Mouse (Mus musculus): Measurements from ENCODE around the gene Chfr. TPM values are rescaled to one million over a fixed set of nuclear protein-coding genes. Genes with fewer than 3 reads are reported as not detected.

Chfr gene
- total RNA-seq, 2 experiments from 2014 or later, result 33.7 to 39.9 TPM

DNA sequence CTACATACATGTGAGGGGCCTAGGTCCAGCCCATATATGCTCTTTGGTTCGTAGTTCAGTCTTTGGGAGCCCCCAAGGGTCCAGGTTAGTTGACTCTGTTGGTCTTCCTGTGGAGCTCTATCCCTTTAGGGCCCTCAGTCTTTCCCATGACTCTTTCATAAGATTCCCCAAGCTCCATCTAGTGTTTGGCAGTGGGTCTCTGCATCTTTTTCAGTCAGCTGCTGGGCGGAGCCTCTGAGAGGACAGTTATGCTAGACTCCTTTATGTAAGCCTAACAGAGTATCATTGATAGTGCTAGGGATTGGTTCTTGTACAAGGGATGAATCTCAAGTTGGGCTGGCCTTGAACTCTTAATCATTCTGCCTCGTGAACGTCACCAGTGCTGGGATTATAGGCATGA is 84.7 kb downstream of the Chfr start:
- no peak for ATAC-seq (replicated peaks; ENCODE audit: low FRiP score, low TSS enrichment, poor library complexity, severe bottlenecking)

Other genes with a start within 250 kb of the Chfr start
- 23.4 and 54.8 TPM in 2 replicates for gene Gm15446, start 212.4 kb upstream of the Chfr start, total RNA-seq (2014; fragmentation: Nextera tagmentation)
- 15.1 and 21.4 TPM in 2 replicates for gene Gm15446, start 212.4 kb upstream of the Chfr start, total RNA-seq (2017)
- gene Zfp932, start 139.3 kb upstream of the Chfr start, total RNA-seq (2014; fragmentation: Nextera tagmentation), result 37.6 and 42.5 TPM in 2 replicates
- gene Zfp932, start 139.3 kb upstream of the Chfr start, total RNA-seq (2017), result 90.7 and 102 TPM in 2 replicates
- gene Gm17655, start 63.3 kb upstream of the Chfr start, total RNA-seq (2014; fragmentation: Nextera tagmentation), result 4.5 and 12.5 TPM in 2 replicates
- 4.1 and 7.3 TPM in 2 replicates for gene Gm17655, start 63.3 kb upstream of the Chfr start, total RNA-seq (2017)
- gene Gm35315, start 41.4 kb upstream of the Chfr start, total RNA-seq (2014; fragmentation: Nextera tagmentation), result 3.3 and 5.4 TPM in 2 replicates
- 1.4 and 4.0 TPM in 2 replicates for gene Gm35315, start 41.4 kb upstream of the Chfr start, total RNA-seq (2017)
- gene Plcxd1, start 35.9 kb upstream of the Chfr start, total RNA-seq (2014; fragmentation: Nextera tagmentation), result not detected in 2 replicates
- 0.50 TPM in 1 of 2 replicates, not detected in the other for gene Plcxd1, start 35.9 kb upstream of the Chfr start, total RNA-seq (2017)
- gene Gtpbp6, start 27.6 kb upstream of the Chfr start, total RNA-seq (2014; fragmentation: Nextera tagmentation), result 27.2 and 35.0 TPM in 2 replicates
- 14.5 and 32.6 TPM in 2 replicates for gene Gtpbp6, start 27.6 kb upstream of the Chfr start, total RNA-seq (2017)
- gene Zfp605, start 25.8 kb upstream of the Chfr start, total RNA-seq (2014; fragmentation: Nextera tagmentation), result 4.1 and 10.3 TPM in 2 replicates
- gene Zfp605, start 25.8 kb upstream of the Chfr start, total RNA-seq (2017), result 8.2 and 8.9 TPM in 2 replicates
- 20.2 and 25.2 TPM in 2 replicates for gene Golga3, start 40.9 kb downstream of the Chfr start, total RNA-seq (2014; fragmentation: Nextera tagmentation)
- gene Golga3, start 40.9 kb downstream of the Chfr start, total RNA-seq (2017), result 38.9 and 45.3 TPM in 2 replicates
- gene Ankle2, start 95.2 kb downstream of the Chfr start, total RNA-seq (2014; fragmentation: Nextera tagmentation), result 27.2 and 30.6 TPM in 2 replicates
- gene Ankle2, start 95.2 kb downstream of the Chfr start, total RNA-seq (2017), result 48.1 and 52.9 TPM in 2 replicates
- gene Pgam5, start 134.1 kb downstream of the Chfr start, total RNA-seq (2014; fragmentation: Nextera tagmentation), result 52.9 and 53.2 TPM in 2 replicates
- gene Pgam5, start 134.1 kb downstream of the Chfr start, total RNA-seq (2017), result 45.3 and 53.1 TPM in 2 replicates
- gene Pxmp2, start 150.3 kb downstream of the Chfr start, total RNA-seq (2014; fragmentation: Nextera tagmentation), result 14.6 and 42.8 TPM in 2 replicates
- gene Pxmp2, start 150.3 kb downstream of the Chfr start, total RNA-seq (2017), result 15.4 and 18.7 TPM in 2 replicates
- gene Pole, start 150.5 kb downstream of the Chfr start, total RNA-seq (2014; fragmentation: Nextera tagmentation), result 124 and 127 TPM in 2 replicates
- 45.6 and 51.5 TPM in 2 replicates for gene Pole, start 150.5 kb downstream of the Chfr start, total RNA-seq (2017)
- gene P2rx2, start 207.4 kb downstream of the Chfr start, total RNA-seq (2014; fragmentation: Nextera tagmentation), result not detected in 2 replicates
- gene P2rx2, start 207.4 kb downstream of the Chfr start, total RNA-seq (2017), result not detected in 2 replicates
- not detected in 2 replicates for gene Lrcol1, start 208.9 kb downstream of the Chfr start, total RNA-seq (2014; fragmentation: Nextera tagmentation)
- gene Lrcol1, start 208.9 kb downstream of the Chfr start, total RNA-seq (2017), result not detected in 2 replicates

Data from megakaryocyte-erythroid progenitor cell, adult 5-6 weeks (primary cell).